ENCODE assay signal across 14 mouse cellular contexts in genomic region chr10:19876669-19877068, GRCm38 (mm10). TPM values are rescaled to one million over a fixed set of nuclear protein-coding genes. Genes with fewer than 3 reads are reported as not detected.
DNase-seq lines count a peak whose midpoint lies in the region; ATAC-seq and TF ChIP-seq lines count a peak whose summit lies in the region.
"Had no signal": no experiment of that assay in that cellular context is flagged by ENCODE, and none has a peak within 500 bp of the region (broad histone marks: within the 10 kb centered on the region; RNA-seq: fewer than 3 reads in every experiment).

No protein-coding gene starts in this region.

- no peaks in the 10 kb centered on the region for H3K9me3 ChIP-seq in liver, postnatal 0 days (ENCODE audit: low read length)
- H3K9me3 ChIP-seq in liver, embryonic 11.5 days (ENCODE audit: control insufficient read depth, low read length): no peaks in the 10 kb centered on the region
- H3K9me3 ChIP-seq in hindbrain, embryonic 16.5 days (ENCODE audit: control insufficient read depth, low read length): no peaks in the 10 kb centered on the region
- H3K9me3 ChIP-seq in stomach, embryonic 16.5 days (replicated peaks; ENCODE audit: control insufficient read depth, low read length): no peaks in the 10 kb centered on the region
- H3K9me3 ChIP-seq: heart, embryonic 15.5 days had no signal

- no peak for TF ChIP-seq EP300 in liver, postnatal 0 days (IDR thresholded peaks at IDR 0.05; ENCODE audit: low read depth)

- no peaks in the 10 kb centered on the region for H3K27me3 ChIP-seq in liver, postnatal 0 days (ENCODE audit: insufficient read depth, low read length)
- no peaks in the 10 kb centered on the region for H3K27me3 ChIP-seq in liver, embryonic 11.5 days (replicated peaks; ENCODE audit: control insufficient read depth, insufficient read depth, low read length)
- H3K27me3 ChIP-seq in hindbrain, embryonic 16.5 days (replicated peaks; ENCODE audit: control insufficient read depth, insufficient read depth, low read length): no peaks in the 10 kb centered on the region
- no peaks in the 10 kb centered on the region for H3K27me3 ChIP-seq in stomach, embryonic 16.5 days (ENCODE audit: control insufficient read depth, insufficient read depth, low read length)
- H3K27me3 ChIP-seq: heart, embryonic 15.5 days; Patski had no signal

- H3K27ac ChIP-seq in liver, postnatal 0 days (ENCODE audit: low read depth): no peak overlapping the region
- no peak overlapping the region for H3K27ac ChIP-seq in liver, embryonic 11.5 days (ENCODE audit: low read depth, low read length)
- H3K27ac ChIP-seq in hindbrain, embryonic 16.5 days (ENCODE audit: low read depth, low read length): no peak overlapping the region
- no peak overlapping the region; the same call in 1 of the 2 replicates for H3K27ac ChIP-seq in stomach, embryonic 16.5 days (ENCODE audit: low read length)
- H3K27ac ChIP-seq: heart, embryonic 15.5 days; kidney, postnatal 0 days had no signal

- TF ChIP-seq CTCF in liver, postnatal 0 days (IDR thresholded peaks at IDR 0.05; ENCODE audit: low read depth): no peak
- no peak for TF ChIP-seq CTCF in brain, embryonic 14.5 days (IDR thresholded peaks at IDR 0.05; ENCODE audit: borderline replicate concordance, extremely low read depth, insufficient read depth, insufficient read length)

- peaks cover 4% of the 10 kb centered on the region; the same call in 1 of the 2 replicates for H3K36me3 ChIP-seq in liver, postnatal 0 days (replicated peaks; ENCODE audit: insufficient read depth, low read length)
- H3K36me3 ChIP-seq in liver, embryonic 11.5 days (ENCODE audit: control insufficient read depth, insufficient read depth, low read length): no peaks in the 10 kb centered on the region; the same call in 1 of the 2 replicates
- H3K36me3 ChIP-seq in hindbrain, embryonic 16.5 days (ENCODE audit: control insufficient read depth, insufficient read depth, low read length): no peaks in the 10 kb centered on the region
- H3K36me3 ChIP-seq in stomach, embryonic 16.5 days (ENCODE audit: control insufficient read depth, insufficient read depth, low read length): no peaks in the 10 kb centered on the region
- H3K36me3 ChIP-seq: heart, embryonic 15.5 days had no signal

- H3K9ac ChIP-seq in liver, postnatal 0 days (replicated peaks): no peak overlapping the region
- no peak overlapping the region for H3K9ac ChIP-seq in liver, embryonic 11.5 days (ENCODE audit: low read depth, low read length)
- H3K9ac ChIP-seq in hindbrain, embryonic 16.5 days (ENCODE audit: low read depth, low read length): no peak overlapping the region
- H3K9ac ChIP-seq in stomach, embryonic 16.5 days (ENCODE audit: low read length): no peak overlapping the region
- H3K9ac ChIP-seq: heart, embryonic 15.5 days had no signal

- no peak for TF ChIP-seq POLR2A in brain, embryonic 14.5 days (IDR thresholded peaks at IDR 0.05; ENCODE audit: borderline replicate concordance, extremely low read depth, insufficient read depth, insufficient read length, poor library complexity, severe bottlenecking)

- 66% methylated on average over 7 of the region's 7 CpGs for WGBS in liver, postnatal 0 days (ENCODE audit: insufficient replicate concordance)
- 80% methylated on average over 7 of the region's 7 CpGs for WGBS in liver, embryonic 11.5 days
- 36% methylated on average over 7 of the region's 7 CpGs for whole genome bisulfite sequencing in hindbrain, embryonic 16.5 days
- WGBS in stomach, embryonic 16.5 days: 52% methylated on average over 7 of the region's 7 CpGs

- peak overlapping the region; percentile 48 for H3K4me2 ChIP-seq in liver, postnatal 0 days (ENCODE audit: low read depth, low read length)
- no peak overlapping the region for H3K4me2 ChIP-seq in liver, embryonic 11.5 days
- no peak overlapping the region for H3K4me2 ChIP-seq in hindbrain, embryonic 16.5 days (ENCODE audit: low read length)
- H3K4me2 ChIP-seq in stomach, embryonic 16.5 days (ENCODE audit: low read depth, low read length): peak overlapping the region; percentile 33
- H3K4me2 ChIP-seq: heart, embryonic 15.5 days had no signal

- DNase-seq in liver, postnatal 0 days: no peak
- DNase-seq in liver, embryonic 11.5 days (ENCODE audit: low spot score): no peak
- DNase-seq in brain, embryonic 14.5 days (ENCODE audit: low read depth): peak; percentile 28
- no peak for DNase-seq in spleen, adult 12 weeks (ENCODE audit: low spot score)
- no peak for DNase-seq in adrenal gland, postnatal 10 days
- DNase-seq: adrenal gland, adult 2 months; cerebellum, adult 9-10 months; lung, adult 18-20 months had no signal

- no peak overlapping the region for H3K4me3 ChIP-seq in liver, postnatal 0 days (ENCODE audit: low read depth, low read length)
- H3K4me3 ChIP-seq in liver, embryonic 11.5 days (ENCODE audit: low read depth, low read length): no peak overlapping the region
- no peak overlapping the region for H3K4me3 ChIP-seq in hindbrain, embryonic 16.5 days (ENCODE audit: low read length)
- no peak overlapping the region for H3K4me3 ChIP-seq in stomach, embryonic 16.5 days (replicated peaks; ENCODE audit: low read length)
- H3K4me3 ChIP-seq: heart, embryonic 15.5 days; myocyte had no signal

- no peak for ATAC-seq in liver, postnatal 0 days
- ATAC-seq in liver, embryonic 11.5 days (replicated peaks; ENCODE audit: low FRiP score): no peak
- peak; percentile 81 for ATAC-seq in hindbrain, embryonic 16.5 days
- peak; percentile 49; the same call in 1 of the 2 replicates for ATAC-seq in stomach, embryonic 16.5 days (ENCODE audit: insufficient read depth, low FRiP score)

- H3K4me1 ChIP-seq in liver, postnatal 0 days (ENCODE audit: insufficient read depth): peaks cover 4% of the 10 kb centered on the region; the same call in 1 of the 2 replicates
- peaks cover 16% of the 10 kb centered on the region for H3K4me1 ChIP-seq in liver, embryonic 11.5 days (replicated peaks; ENCODE audit: control insufficient read depth, insufficient read depth, low read length)
- no peaks in the 10 kb centered on the region for H3K4me1 ChIP-seq in hindbrain, embryonic 16.5 days (ENCODE audit: control insufficient read depth, insufficient read depth, low read depth, low read length)
- H3K4me1 ChIP-seq in stomach, embryonic 16.5 days (ENCODE audit: control insufficient read depth, insufficient read depth, low read length): peaks cover 10% of the 10 kb centered on the region; the same call in 1 of the 2 replicates
- H3K4me1 ChIP-seq: heart, embryonic 15.5 days had no signal

RNA-seq across cellular contexts. Expression of gene Slc35d3, which starts 25.4 kb away (rescaled TPM):
- 2.3 and 2.7 TPM in 2 replicates for polyA plus RNA-seq in liver, postnatal 0 days (2015; fragmentation: Nextera tagmentation; extraction: Ambion mirVana)
- 11.5 and 12.8 TPM in 2 replicates for polyA plus RNA-seq in liver, embryonic 11.5 days (2014; fragmentation: Nextera tagmentation; extraction: Ambion mirVana)
- polyA plus RNA-seq in brain, embryonic 14.5 days (2012; rRNA removed): 1.7 and 2.1 TPM in 2 replicates
- polyA plus RNA-seq in hindbrain, embryonic 16.5 days (2015; fragmentation: Nextera tagmentation; extraction: Ambion mirVana): 2.4 and 2.9 TPM in 2 replicates
- 0.44 and 0.50 TPM in 2 replicates for polyA plus RNA-seq in stomach, embryonic 16.5 days (2015; fragmentation: Nextera tagmentation; extraction: Ambion mirVana)
- 10 to 100 TPM; 10.2 to 11.7 TPM for total RNA-seq in adrenal gland, postnatal 10 days (2021)
- polyA plus RNA-seq: myocyte, Patski had no signal

RNA-seq across cellular contexts. Expression of gene Pex7, which starts 30.8 kb away (rescaled TPM):
- 51.4 and 58.5 TPM in 2 replicates for polyA plus RNA-seq in liver, postnatal 0 days (2015; fragmentation: Nextera tagmentation; extraction: Ambion mirVana)
- 40.8 and 43.8 TPM in 2 replicates for polyA plus RNA-seq in liver, embryonic 11.5 days (2014; fragmentation: Nextera tagmentation; extraction: Ambion mirVana)
- polyA plus RNA-seq in brain, embryonic 14.5 days (2012; rRNA removed): 18.7 and 23.6 TPM in 2 replicates
- 34.4 and 35.9 TPM in 2 replicates for polyA plus RNA-seq in hindbrain, embryonic 16.5 days (2015; fragmentation: Nextera tagmentation; extraction: Ambion mirVana)
- 41.3 and 42.7 TPM in 2 replicates for polyA plus RNA-seq in stomach, embryonic 16.5 days (2015; fragmentation: Nextera tagmentation; extraction: Ambion mirVana)
- total RNA-seq in adrenal gland, postnatal 10 days (2021): 10 to 100 TPM; 42.5 to 47.8 TPM

RNA-seq across cellular contexts. Expression of gene Map3k5, which starts 57.6 kb away (rescaled TPM):
- polyA plus RNA-seq in liver, postnatal 0 days (2015; fragmentation: Nextera tagmentation; extraction: Ambion mirVana): 1.1 and 1.4 TPM in 2 replicates
- polyA plus RNA-seq in liver, embryonic 11.5 days (2014; fragmentation: Nextera tagmentation; extraction: Ambion mirVana): 1.2 and 1.8 TPM in 2 replicates
- polyA plus RNA-seq in brain, embryonic 14.5 days (2012; rRNA removed): 1.2 and 2.2 TPM in 2 replicates
- 1.0 and 1.2 TPM in 2 replicates for polyA plus RNA-seq in hindbrain, embryonic 16.5 days (2015; fragmentation: Nextera tagmentation; extraction: Ambion mirVana)
- polyA plus RNA-seq in stomach, embryonic 16.5 days (2015; fragmentation: Nextera tagmentation; extraction: Ambion mirVana): 2.6 and 2.7 TPM in 2 replicates
- 10 to 100 TPM; 16.4 to 28.3 TPM for total RNA-seq in adrenal gland, postnatal 10 days (2021)

Comparison
In these comparisons a context has a peak if more than half of its experiments do, and no peak if none do; other contexts are left out.
1. H3K4me2 ChIP-seq: peak in liver, postnatal 0 days (single experiment) and stomach, embryonic 16.5 days (single experiment); none in liver, embryonic 11.5 days (single experiment) and hindbrain, embryonic 16.5 days (single experiment).
2. ATAC-seq: peak in hindbrain, embryonic 16.5 days (single experiment) and stomach, embryonic 16.5 days (single experiment); none in liver, postnatal 0 days (single experiment) and liver, embryonic 11.5 days (single experiment).